Mouse (Mus musculus): Measurements from ENCODE around the gene Psenen. TPM values are rescaled to one million over a fixed set of nuclear protein-coding genes. Genes with fewer than 3 reads are reported as not detected.
A peak's percentile ranks its signal among the peaks of the same experiment; 100 is the strongest.

Gene Psenen
- polyA plus RNA-seq, 1 experiment from 2014 or later, result 87.9 TPM

DNA sequence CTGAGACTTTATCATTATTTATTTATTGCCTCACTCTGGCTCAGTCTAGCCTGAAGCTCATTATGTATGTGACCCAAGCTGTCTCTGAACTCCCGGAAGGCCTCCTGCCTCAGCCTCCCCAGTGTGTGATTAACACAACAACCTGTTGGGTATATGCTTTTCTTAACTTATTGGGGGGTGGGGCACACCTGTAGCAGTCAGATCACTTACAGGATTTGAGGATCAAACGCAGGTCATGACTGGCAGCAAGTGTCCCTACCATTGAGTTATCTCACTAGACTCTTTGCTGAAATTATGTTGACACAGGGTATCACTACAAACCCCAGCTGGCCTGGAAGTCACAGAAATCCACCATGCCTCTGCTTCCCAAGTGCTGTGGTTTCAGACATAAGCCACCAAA lies 3.1 kb downstream of the Psenen start:
- peak overlapping the region; percentile 63 for H3K9ac ChIP-seq
- no peaks in the 10 kb centered on the region for H3K9me3 ChIP-seq (replicated peaks)
- no peaks in the 10 kb centered on the region for H3K27me3 ChIP-seq (replicated peaks)
- H3K27ac ChIP-seq, result peak overlapping the region; percentile 88
- H3K4me2 ChIP-seq, result peak overlapping the region; percentile 80
- WGBS (ENCODE audit: insufficient replicate concordance), result 73% methylated on average over 2 of the region's 2 CpGs
- ATAC-seq, result no peak
- H3K36me3 ChIP-seq, result peaks cover 41% of the 10 kb centered on the region
- peak overlapping the region; percentile 79 for H3K4me3 ChIP-seq
- H3K4me1 ChIP-seq, result peaks cover 53% of the 10 kb centered on the region

DNA sequence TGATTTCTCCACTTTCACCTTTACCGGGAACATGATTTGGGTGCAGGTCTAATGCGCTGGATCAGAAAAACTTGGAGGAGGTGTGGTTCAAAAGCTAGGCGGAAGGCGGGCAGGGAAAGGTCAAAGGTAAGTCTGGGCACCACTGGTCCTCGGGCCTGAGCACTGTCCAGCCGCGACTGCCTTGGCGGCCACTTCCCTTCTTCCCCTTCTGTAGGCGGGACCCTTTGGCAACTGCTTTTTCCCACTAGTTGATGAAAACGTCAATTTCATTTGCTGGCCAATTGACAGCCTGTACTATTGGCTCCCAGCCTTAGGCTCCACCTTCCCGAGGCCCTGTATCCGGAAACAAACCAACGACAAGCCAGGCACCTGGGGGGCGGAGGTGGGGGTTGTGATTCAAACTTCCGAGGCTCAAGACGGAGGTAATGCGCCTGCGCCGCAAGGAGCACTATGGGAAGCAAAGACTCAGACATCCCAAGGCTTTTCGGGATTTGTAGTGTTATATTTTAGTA lies 3.9 kb downstream of the Psenen start, which contains the start of gene Lin37:
Gene Lin37, minus strand, starts transcription at position 396 of the 512 bp plus-strand sequence.
- peaks cover 53% of the 10 kb centered on the region for H3K4me1 ChIP-seq
- WGBS (ENCODE audit: insufficient replicate concordance), result 1% methylated on average over 20 of the region's 20 CpGs
- H3K4me2 ChIP-seq, result peak within 1 kb of the TSS; percentile 80
- H3K27me3 ChIP-seq (replicated peaks), result no peaks in the 10 kb centered on the region
- peak; percentile 82 for ATAC-seq
- peak within 1 kb of the TSS; percentile 79 for H3K4me3 ChIP-seq
- H3K9ac ChIP-seq, result peak within 1 kb of the TSS; percentile 76
- H3K27ac ChIP-seq, result peak within 1 kb of the TSS; percentile 88
- H3K9me3 ChIP-seq (replicated peaks), result no peaks in the 10 kb centered on the region
- peaks cover 41% of the 10 kb centered on the region for H3K36me3 ChIP-seq

DNA sequence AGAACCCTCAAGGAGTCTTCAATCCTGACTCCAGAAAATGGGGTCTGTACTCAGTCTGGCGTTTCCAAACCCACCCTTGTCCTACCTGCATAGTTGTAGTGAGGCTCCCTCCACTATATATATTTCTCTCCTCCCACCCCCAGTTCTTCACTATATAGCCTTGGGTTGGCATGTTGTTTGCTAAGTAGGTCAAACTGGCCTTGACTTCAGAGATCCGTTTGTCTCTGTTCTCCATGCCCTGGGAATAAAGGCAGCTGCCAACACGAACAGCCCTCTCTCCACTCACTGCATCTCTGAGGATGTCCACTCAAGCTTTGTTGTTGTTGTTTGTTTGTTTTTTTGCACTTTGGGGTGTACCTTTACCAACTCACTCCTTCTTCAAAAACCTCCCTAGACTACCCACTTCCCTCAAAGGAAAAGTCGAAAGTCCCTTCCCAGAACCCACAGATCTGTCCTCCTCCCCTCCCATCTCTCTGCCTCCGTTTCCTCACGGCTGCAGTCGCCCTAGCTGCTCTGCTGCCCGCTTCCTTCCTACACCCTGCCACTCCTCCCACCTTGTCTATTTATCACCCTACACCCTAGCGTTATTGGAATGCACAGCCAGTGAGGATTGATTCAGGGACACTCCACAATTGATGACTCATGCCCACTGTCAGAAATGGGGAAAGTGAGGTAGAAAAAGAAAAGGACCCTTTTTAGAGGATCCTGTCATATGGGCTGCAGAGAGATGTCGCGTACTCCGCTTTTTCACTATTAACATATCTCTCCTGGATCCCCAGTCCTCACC lies 4.6 kb downstream of the Psenen start:
- H3K27me3 ChIP-seq (replicated peaks), result no peaks in the 10 kb centered on the region
- H3K9ac ChIP-seq, result peak overlapping the region; percentile 76
- no peaks in the 10 kb centered on the region for H3K9me3 ChIP-seq (replicated peaks)
- H3K36me3 ChIP-seq, result peaks cover 43% of the 10 kb centered on the region
- ATAC-seq, result peak; percentile 40
- 8% methylated on average over 12 of the region's 12 CpGs for WGBS (ENCODE audit: insufficient replicate concordance)
- peak overlapping the region; percentile 88 for H3K27ac ChIP-seq
- H3K4me2 ChIP-seq, result peak overlapping the region; percentile 80
- peak overlapping the region; percentile 79 for H3K4me3 ChIP-seq
- peaks cover 49% of the 10 kb centered on the region for H3K4me1 ChIP-seq

DNA sequence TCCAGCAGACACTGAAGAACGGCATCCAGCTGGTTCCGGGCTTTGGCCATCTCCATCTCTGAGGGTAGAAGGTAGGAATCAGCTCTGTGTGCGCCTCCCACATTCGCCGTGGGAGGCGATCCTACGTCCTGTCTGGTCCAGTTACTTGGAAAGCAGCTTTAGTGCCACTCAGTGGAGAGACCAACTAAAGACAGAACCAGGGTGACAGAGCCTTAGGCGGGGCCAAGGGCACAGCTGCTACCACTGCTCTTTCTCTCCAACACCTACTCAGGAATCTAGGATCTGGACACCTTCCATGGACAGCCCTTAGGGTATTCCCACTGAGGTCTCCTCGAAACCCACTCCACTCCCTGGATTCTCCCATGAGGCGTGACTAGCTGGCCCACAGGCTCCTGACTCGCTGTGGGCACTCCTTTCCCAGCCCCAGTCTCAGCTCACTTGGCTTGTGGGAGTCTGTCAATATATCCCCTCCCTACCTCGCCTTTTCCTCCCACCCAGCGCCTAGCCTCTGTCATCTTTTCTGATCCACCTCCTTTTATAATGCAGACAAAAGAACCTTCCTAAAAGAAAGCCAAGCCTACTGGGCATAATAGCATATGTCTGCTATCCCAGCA lies 5.4 kb downstream of the Psenen start:
- H3K9ac ChIP-seq, result peak overlapping the region; percentile 76
- H3K27ac ChIP-seq, result peak overlapping the region; percentile 88
- H3K4me2 ChIP-seq, result peak overlapping the region; percentile 80
- H3K36me3 ChIP-seq, result peaks cover 43% of the 10 kb centered on the region
- no peak for ATAC-seq
- peak overlapping the region; percentile 79 for H3K4me3 ChIP-seq
- peaks cover 53% of the 10 kb centered on the region for H3K4me1 ChIP-seq
- WGBS (ENCODE audit: insufficient replicate concordance), result 89% methylated on average over 13 of the region's 13 CpGs
- H3K9me3 ChIP-seq (replicated peaks), result no peaks in the 10 kb centered on the region
- no peaks in the 10 kb centered on the region for H3K27me3 ChIP-seq (replicated peaks)

DNA sequence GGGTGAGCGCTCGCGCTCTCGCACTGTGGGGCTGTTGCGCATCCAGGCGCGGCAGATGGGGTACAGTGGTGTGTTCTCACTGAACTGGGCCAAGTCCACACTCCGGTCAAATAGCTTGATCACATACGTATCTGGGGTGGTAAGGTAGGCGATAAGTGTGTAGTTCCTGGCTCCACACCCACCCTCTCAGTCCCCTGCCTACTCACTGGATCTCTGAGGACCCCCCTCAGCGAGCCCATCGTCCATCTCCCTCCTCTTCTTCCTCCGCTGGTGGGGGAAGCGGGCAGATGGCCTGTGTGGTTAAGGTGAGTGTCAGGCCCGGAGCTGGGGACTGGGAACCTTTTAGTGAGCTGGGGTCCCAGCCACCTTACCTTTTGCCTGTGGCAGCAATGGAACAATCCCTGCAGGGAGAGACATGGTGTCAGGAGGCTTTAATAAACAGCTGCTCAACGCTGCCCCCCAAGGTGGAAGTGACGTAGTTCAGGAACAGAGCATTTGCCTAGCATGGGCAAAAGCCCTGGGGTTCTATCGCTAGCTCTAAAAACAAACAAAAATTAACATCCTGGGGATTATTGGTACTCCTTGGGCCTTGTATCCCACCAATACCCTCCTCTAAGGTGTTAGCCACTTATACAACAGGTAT lies 6.4 kb downstream of the Psenen start:
- Histone ChIP-seq H3K4me3 (no peak overlapping the region), H3K9me3 (replicated peaks) (no peaks in the 10 kb centered on the region), H3K4me2 (no peak overlapping the region), H3K27me3 (replicated peaks) (no peaks in the 10 kb centered on the region), H3K36me3 (peaks cover 43% of the 10 kb centered on the region), H3K27ac (no peak overlapping the region), H3K9ac (no peak overlapping the region), H3K4me1 (peaks cover 54% of the 10 kb centered on the region)
- WGBS (ENCODE audit: insufficient replicate concordance), result 88% methylated on average over 18 of the region's 18 CpGs
- no peak for ATAC-seq

DNA sequence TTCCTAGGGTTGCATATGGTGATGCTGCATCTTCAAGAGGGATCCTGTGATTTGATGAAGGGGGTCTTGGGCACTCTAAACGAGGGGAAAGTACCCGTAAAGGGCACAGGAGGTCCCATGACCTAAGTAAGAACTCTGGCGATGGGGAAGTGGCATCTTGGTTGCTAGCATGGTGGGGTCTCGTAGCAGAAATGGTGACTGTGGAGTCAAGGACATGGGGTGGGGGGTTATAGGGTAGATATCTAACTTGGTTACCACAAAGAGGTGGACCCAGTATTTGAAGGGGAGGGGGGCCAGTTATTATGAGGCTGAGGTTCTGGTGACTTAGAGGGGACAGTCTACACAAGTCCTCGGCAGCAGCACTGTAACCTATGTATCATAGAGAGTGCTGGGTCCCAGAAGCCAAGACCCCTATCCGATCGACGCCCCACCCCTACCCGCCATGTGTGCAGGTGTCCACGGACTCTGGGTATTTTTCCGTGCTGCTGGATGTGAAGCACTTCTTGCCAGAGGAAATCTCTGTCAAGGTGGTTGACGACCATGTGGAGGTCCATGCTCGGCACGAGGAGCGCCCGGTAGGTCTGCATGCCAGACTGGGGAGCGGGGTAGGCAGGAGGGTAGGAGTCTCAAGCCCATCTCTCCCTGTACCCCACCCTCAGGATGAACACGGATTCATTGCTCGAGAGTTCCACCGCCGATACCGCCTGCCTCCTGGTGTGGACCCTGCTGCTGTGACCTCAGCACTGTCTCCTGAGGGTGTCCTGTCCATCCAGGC lies 9.4 kb downstream of the Psenen start:
- H3K9ac ChIP-seq, result peak overlapping the region; percentile 91
- no peak for ATAC-seq

DNA sequence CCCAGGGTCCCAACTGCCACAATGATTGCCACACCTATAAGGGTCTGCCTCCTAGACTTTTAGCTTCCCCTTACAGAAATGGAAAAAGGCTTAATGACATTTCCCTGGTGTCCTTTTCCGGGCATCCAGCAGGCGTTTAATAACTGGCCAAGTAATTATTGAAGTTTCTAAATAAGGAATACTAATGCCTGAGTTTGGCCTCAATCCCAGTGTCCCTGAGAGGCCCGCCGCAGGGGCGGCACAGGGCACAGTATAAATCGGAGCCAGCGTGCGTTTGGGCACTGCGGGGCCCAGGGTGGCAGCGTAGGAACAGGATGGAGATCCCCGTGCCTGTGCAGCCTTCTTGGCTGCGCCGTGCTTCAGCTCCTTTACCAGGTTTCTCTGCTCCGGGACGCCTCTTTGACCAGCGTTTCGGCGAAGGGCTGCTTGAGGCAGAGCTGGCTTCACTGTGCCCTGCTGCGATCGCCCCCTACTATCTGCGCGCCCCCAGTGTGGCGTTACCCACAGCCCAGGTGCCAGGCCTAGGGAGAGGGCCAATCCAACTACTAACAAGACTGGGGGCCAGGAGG lies 10.3 kb downstream of the Psenen start:
- H3K27ac ChIP-seq, result peak overlapping the region; percentile 94

More for the DNA sequence above, 9.4 kb downstream of the Psenen start:
- H3K4me1 ChIP-seq, result peaks cover 49% of the 10 kb centered on the region
- 0 out of 2 replicates have a peak overlapping the region, but pooled peaks have one; percentile 94 for H3K27ac ChIP-seq
- no peaks in the 10 kb centered on the region for H3K9me3 ChIP-seq (replicated peaks)
- peaks cover 44% of the 10 kb centered on the region for H3K36me3 ChIP-seq
- 86% methylated on average over 22 of the region's 22 CpGs for WGBS (ENCODE audit: insufficient replicate concordance)
- H3K4me3 ChIP-seq, result peak overlapping the region; percentile 72
- peak overlapping the region; percentile 99 for H3K4me2 ChIP-seq
- H3K27me3 ChIP-seq (replicated peaks), result no peaks in the 10 kb centered on the region

DNA sequence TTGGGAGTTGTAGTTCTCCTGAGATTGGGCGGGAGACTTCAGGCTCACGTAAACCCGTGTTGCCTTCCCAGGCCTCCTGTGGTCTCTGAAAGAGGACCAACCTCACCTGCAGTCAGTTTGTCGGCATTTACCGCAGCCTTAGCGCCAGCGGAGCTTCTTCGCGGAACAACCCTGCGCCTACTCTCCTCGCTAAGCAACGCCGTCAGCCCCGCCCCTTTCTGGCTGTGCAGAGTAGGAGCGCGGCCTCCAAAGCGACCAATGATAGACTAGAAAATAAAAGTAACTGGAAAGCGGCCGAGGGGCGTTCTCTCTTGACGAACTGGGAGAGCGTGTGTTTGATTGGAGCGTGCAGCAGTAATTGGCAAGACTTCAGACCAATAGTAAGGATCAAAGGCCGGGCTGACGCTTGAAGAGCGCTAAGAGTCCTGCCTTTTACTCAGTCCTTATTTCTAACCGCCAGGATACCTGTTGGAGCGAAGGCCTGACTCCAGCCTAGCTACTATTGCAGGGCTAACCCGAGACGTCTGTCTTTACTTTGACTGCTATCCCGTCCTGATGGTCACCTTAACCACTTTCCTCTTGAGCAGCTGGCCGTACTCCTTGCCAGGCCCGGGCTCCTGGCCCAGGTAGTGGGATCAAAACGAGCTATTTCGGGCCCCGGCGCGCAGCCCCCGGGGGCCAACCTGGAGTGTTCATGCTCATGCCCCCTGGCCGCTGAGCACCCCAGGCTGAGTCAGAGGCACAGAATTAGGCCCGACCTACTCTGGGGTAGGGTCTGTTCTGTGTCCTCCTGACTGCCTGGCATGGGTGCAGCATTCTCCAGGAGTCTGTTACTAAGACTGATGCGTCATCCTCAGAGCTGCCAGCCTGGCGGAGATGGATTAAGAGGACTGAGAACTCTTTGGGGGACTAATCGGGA lies 11.1 kb downstream of the Psenen start, which contains the start of the genes Hspb6 and Proser3:
Gene Hspb6, plus strand, starts transcription at position 77 of the 919 bp plus-strand sequence.
Gene Proser3, minus strand, starts transcription at position 198 of the 919 bp plus-strand sequence.
- WGBS (ENCODE audit: insufficient replicate concordance), result under 1% methylated on average over 44 of the region's 44 CpGs
- Histone ChIP-seq H3K9ac (peak within 1 kb of the TSS; percentile 91), H3K9me3 (replicated peaks) (no peaks in the 10 kb centered on the region), H3K27me3 (replicated peaks) (no peaks in the 10 kb centered on the region), H3K4me2 (peak within 1 kb of the TSS; percentile 99), H3K4me1 (peaks cover 33% of the 10 kb centered on the region), H3K36me3 (peaks cover 44% of the 10 kb centered on the region), H3K27ac (peak within 1 kb of the TSS; percentile 94), H3K4me3 (peak within 1 kb of the TSS; percentile 72)
- peak; percentile 93 for ATAC-seq

More for the DNA sequence above, 10.3 kb downstream of the Psenen start:
- H3K9me3 ChIP-seq (replicated peaks), result no peaks in the 10 kb centered on the region
- peaks cover 50% of the 10 kb centered on the region for H3K36me3 ChIP-seq
- H3K4me3 ChIP-seq, result peak overlapping the region; percentile 72
- H3K27me3 ChIP-seq (replicated peaks), result no peaks in the 10 kb centered on the region
- H3K4me1 ChIP-seq, result peaks cover 40% of the 10 kb centered on the region
- peak overlapping the region; percentile 99 for H3K4me2 ChIP-seq
- 7% methylated on average over 23 of the region's 23 CpGs for WGBS (ENCODE audit: insufficient replicate concordance)
- H3K9ac ChIP-seq, result peak overlapping the region; percentile 91
- ATAC-seq, result no peak

DNA sequence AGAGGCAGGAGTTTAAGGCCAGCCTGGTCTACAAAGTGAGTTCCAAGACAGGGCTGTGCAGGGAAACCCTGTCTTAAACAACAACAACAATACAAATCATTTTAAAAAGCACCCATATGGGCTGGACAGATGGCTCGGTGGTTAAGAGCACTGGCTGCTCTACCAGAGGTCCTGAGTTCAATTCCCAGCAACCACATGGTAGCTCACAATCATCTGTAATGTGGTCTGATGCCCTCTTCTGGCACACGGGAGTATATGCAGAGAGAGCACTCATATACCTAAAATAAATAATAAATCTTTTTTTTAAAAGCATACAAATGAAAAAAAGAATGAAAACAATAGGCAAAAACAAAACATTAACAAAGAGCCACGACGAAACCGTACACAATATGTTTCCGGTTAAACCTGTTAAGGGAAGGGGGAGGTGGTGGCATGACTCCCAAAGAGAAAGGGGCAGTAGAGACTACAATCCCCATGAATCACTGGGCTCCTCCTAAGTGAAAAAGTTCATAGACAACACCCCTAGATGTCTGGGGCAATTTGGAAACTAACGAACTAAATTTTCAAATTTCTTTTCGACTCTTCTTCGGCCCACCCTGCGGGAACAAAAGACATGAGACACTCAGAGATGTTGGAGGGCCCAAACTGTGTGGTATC lies 11.9 kb downstream of the Psenen start:
- peak overlapping the region; percentile 92 for H3K27ac ChIP-seq
- peaks cover 42% of the 10 kb centered on the region for H3K36me3 ChIP-seq
- peaks cover 30% of the 10 kb centered on the region for H3K4me1 ChIP-seq
- H3K27me3 ChIP-seq (replicated peaks), result no peaks in the 10 kb centered on the region
- WGBS (ENCODE audit: insufficient replicate concordance), result under 1% methylated on average over 10 of the region's 10 CpGs
- H3K9ac ChIP-seq, result peak overlapping the region; percentile 76
- H3K9me3 ChIP-seq (replicated peaks), result no peaks in the 10 kb centered on the region
- peak; percentile 49 for ATAC-seq
- peak overlapping the region; percentile 99 for H3K4me2 ChIP-seq
- H3K4me3 ChIP-seq, result peak overlapping the region; percentile 72

DNA sequence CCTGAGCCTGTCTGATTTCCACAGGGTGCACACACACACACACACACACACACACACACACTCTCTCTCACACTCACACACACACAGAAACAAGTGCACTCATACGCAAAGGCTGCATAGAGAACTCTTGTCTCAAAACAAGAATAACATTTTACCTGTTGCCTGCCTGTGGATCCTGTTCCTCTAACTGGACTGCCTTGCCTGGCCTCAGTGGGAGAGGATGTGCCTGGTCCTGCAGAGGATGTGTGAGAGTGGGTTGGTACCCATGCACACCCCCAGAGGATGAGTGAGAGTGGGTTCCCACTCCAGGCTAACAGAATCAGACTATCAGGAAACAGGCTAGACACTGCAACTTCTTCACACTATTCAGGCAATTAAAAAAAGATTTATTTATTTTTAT lies 12.8 kb downstream of the Psenen start:
- Histone ChIP-seq H3K9me3 (replicated peaks) (no peaks in the 10 kb centered on the region), H3K4me3 (no peak overlapping the region), H3K4me1 (peaks cover 30% of the 10 kb centered on the region), H3K9ac (no peak overlapping the region), H3K4me2 (0 out of 2 replicates have a peak overlapping the region, but pooled peaks have one; percentile 99), H3K27ac (no peak overlapping the region), H3K36me3 (peaks cover 42% of the 10 kb centered on the region), H3K27me3 (replicated peaks) (no peaks in the 10 kb centered on the region)
- WGBS (ENCODE audit: insufficient replicate concordance), result 95% methylated on average over 1 of the region's 1 CpGs
- no peak for ATAC-seq

Measured in liver, embryonic 12.5 days (tissue).